Mouse (Mus musculus) erythroblast, adult 5-6 weeks (primary cell): ENCODE data around the gene Mast4. TPM values are rescaled to one million over a fixed set of nuclear protein-coding genes. Genes with fewer than 3 reads are reported as not detected.

Experiments used
- ATAC-seq: replicated peaks from 2 replicates; pipeline ENCODE4 v1.8.0; 2016; ENCODE audit warnings: moderate number of reproducible peaks, mild to moderate bottlenecking, moderate TSS enrichment, inconsistent platforms; ENCODE audit not compliant: poor library complexity, low FRiP score, severe bottlenecking
- total RNA-seq, 2 experiments: library from RNA; stranded (forward) in 1 of 2; stranded (reverse) in 1 of 2; fragments of 150-400 nt in 1 of 2; fragments of 200-764, 138-1000 nt in 1 of 2; gene quantifications; 2 replicates each; pipeline versions ENCODE4 v1.2.3 to v1.2.4; 2015 to 2017; ENCODE audit warnings: low replicate concordance in 2 of 2

Mast4 gene
- total RNA-seq, 2 experiments from 2014 or later = 2.1 to 5.2 TPM

GRCm38 (mm10) chr13:102852865-102853264, 481.4 kb downstream of the Mast4 start:
- ATAC-seq = no peak

GRCm38 (mm10) chr13:102851253-102851652, 483.0 kb downstream of the Mast4 start:
- no peak for ATAC-seq

DNA sequence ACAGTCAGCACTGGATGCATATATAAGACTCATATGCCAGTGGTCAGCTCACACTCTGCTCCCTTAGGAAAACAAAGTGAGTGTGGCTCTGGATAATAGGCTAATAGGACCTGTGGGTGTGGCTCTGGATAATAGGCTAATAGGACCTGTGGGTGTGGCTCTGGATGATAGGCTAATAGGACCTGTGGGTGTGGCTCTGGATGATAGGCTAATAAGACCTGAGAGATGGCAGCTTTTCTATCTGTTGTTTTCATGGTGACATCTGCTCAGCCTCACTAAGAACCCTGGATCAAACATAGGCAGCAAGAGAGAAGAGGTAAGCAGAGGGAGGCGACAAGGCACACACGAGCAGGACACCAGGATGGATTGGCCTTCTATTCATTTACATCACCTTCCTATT, 483.7 kb downstream of the Mast4 start:
- ATAC-seq = no peak

- no peak for ATAC-seq
Measured at GRCm38 (mm10) chr13:102849068-102849467, 485.2 kb downstream of the Mast4 start.

DNA sequence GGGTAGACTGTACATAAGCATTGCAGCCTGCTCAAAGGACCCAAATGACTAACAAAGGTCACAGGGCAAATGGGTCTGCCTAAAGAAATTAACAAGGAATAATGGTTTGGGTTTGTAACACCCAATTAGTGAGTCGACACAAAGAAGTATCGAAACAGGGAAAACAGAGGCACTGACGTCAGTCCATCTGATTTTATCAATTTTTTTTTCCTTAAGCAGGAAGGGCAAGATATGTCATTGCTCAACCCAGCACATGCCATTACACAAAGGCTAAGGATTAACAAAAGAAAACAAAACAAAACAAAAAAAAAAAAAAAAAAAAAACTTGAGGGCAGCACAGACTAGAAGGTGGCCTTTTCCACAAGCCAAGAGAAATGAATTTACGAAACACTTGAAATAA, 487.8 kb downstream of the Mast4 start:
- ATAC-seq = no peak

DNA sequence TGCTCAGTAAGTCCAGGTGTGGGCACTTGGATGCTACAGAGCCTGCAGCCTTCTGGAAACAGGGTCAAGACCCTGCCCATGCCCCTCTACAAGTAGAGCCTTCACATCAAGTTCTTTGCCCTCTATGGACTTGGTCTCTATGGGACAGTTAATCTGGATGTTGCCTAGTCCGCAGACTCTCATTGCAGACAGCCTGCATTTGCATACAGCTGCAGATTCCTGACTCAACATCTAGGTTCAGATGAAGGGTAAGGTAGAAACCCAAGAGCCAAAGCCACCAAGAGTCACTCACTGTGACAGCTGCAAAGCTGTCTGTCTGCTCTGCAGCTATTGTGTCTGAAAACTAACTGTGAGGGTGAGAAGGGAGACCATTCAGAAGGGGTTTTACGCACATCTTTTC, 491.6 kb downstream of the Mast4 start:
- no peak for ATAC-seq

GRCm38 (mm10) chr13:102842237-102842636, 492.1 kb downstream of the Mast4 start:
- no peak for ATAC-seq

- ATAC-seq = no peak
Measured at GRCm38 (mm10) chr13:102839741-102840482, 494.4 kb downstream of the Mast4 start.

DNA sequence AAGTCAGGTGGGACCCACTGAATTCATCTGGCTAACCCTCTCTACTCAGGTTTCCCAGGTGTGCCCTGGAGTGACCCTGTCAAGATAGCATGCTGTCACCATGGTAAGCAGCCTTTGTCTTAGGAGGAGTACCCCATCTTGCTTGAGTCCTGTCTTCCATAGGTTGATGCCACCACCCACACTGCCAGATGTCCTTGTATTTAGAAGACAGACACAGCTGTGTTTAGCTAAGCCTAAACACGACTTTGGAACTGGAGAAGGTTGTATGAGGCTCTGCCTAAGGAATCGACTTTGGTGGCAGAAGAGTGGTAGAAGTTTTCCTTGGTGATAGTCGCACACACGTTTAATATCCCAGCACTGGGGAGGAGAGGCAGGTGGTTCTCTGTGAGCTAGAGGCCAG, 496.9 kb downstream of the Mast4 start:
- ATAC-seq = no peak

GRCm38 (mm10) chr13:102835336-102835735, 499.0 kb downstream of the Mast4 start:
- ATAC-seq = no peak

- no peak for ATAC-seq
Measured at GRCm38 (mm10) chr13:102818287-102818686, 516.0 kb downstream of the Mast4 start.

GRCm38 (mm10) chr13:102816689-102817088, 517.6 kb downstream of the Mast4 start:
- ATAC-seq = no peak

DNA sequence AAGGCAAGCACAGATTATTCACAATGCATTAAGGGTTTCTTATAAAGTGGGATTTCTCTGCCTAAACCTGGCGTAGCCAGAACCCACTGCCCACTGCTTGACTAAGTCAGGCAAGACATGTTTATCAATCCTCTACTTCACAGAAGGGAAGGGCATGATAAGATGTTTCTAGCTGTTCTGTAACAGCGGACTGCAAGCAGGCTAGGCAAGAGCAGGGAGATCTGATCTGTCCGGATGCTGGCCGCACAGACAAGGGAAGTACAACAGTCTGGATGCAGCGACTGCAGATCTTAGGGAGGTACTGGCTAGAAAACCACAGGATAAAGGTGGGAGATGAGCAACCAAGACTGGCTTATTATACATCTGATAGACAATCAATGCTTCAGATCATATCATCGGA, 519.1 kb downstream of the Mast4 start:
- no peak for ATAC-seq

DNA sequence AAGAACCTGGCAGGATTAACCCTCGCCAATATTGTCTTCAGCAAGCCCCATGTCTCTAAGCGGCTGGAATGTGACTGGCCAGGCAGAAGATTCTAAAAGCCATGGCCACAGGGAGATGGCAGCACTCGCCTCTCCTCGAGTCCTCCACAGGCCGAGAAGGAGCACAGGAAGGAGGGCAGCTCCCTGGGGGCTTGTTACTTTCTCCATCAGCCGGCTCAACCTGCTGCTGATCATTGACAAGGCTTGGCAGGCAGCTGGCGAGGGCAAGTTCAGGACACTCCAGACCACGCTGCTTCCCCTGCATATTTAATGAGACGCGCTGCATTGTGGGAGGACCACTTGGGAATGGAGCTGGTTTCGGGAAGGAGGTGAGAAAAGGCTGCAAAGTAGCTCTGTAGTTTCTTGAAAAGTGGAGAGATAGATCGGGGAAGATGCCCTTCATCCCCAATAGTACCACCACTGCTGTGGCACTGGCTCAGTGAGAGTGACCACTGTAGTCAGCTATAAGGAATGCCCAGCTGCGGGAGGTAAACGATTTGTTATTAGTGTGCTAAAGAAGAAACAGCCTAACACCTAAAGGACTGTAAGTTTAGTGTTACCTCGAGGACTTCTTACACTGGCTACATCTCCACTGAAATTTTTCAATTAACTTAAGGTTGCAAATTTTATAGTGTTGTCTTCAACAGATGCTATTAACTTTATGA, 523.0 kb downstream of the Mast4 start:
- no peak for ATAC-seq

DNA sequence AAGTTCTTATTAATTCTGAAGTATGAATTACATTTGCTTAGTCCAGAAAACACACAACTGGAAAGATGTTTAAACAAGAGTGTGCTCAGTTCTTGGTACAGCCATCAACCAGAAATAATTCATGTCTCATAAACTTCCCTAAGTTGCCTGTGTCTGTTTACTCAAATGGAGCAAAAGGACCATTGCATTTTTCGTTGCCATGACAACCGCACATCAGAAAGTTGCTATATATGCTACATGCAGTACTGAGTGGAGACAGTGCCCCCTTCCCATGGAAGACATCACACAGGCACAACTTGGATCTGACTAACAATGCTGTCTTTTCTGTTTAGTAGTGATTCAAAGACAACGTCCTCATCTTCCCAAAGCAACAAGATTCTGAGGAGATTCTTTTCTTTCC, 527.6 kb downstream of the Mast4 start:
- ATAC-seq = no peak

GRCm38 (mm10) chr13:102805190-102805589, 529.1 kb downstream of the Mast4 start:
- no peak for ATAC-seq

GRCm38 (mm10) chr13:102803206-102803605, 531.1 kb downstream of the Mast4 start:
- ATAC-seq = no peak

DNA sequence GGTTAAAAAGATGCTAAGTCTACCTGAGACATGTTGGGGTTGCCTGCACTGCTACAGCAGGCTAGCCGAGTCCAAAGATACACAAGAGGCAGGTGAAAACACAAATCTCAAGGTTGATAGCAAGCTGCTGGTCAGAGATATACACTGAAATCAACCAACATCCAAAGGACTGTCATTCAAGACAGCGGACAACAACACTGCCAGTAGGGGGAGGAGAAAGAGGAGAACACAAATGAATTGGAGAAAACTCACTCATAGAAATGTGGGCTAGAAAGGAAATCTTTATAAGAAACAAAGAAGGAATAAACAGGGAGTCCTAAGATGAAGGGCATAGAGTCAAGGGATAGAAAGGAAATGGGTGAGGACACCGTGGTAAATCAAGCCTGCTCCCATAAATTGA, 542.1 kb downstream of the Mast4 start:
- no peak for ATAC-seq

DNA sequence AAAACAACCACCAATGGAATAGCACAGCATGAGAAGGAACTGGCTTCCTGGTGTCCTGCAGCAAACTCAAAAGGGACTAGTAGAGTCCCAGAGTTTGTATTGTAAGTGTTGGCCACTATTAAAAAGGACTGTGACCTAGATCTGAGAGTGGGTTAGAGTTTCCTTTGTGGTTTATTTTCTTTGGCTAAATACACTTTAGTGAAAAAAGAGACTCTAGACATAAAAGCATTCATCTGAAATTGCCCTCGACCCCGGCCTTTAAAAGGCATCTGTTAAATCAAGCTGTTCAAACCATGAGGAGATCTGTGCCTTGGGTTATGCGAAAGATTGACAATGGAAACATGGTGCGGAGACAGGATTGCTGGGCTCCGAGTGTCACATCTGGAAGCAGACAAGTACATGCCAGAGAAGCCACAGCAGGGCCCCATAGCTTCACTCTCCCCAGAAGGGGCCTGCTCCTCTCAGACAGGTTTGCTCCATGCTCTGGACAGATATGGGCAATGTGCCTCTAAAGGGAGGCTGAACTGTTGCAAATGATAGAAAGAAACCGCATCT, 543.6 kb downstream of the Mast4 start:
- no peak for ATAC-seq

DNA sequence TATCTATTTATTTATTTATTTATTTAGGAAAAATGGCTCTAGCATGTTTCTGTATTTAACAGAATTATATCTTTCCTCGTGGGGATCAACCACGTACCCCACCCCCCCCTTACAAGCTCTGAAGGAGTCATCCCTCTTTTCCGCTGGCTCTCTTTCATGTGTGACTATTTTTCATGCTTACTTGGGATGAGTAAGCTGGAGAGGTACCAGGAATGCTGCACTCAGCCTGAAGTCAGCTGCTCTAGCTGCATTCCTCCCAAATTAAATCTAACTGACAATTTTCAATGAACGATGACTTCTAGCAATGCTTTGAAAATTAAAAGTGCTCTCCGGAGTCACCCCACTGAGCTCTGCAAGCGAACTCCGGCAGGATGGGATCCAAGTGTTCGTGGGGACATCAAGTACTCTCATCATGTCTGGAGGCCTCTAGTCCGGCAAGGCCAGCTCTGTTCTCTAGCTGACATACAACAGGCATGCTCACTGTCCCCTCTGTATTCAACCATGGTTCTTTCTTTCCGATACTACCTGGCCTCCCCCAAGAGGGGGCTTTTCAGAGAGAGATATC, 547.5 kb downstream of the Mast4 start:
- no peak for ATAC-seq
